Mouse (Mus musculus) liver, embryonic 14.5 days (tissue): Measurements from ENCODE around the gene BC049715. TPM values are rescaled to one million over a fixed set of nuclear protein-coding genes. Genes with fewer than 3 reads are reported as not detected.

Source experiments
- ATAC-seq: fragments of 200-750 bp; cut with Nextera tagmentation; 2 replicates; pipeline ENCODE4 v1.8.0; 2017; ENCODE audit warnings: moderate number of reproducible peaks, mild to moderate bottlenecking, moderate library complexity; ENCODE audit not compliant: insufficient read depth
- DNase-seq, 3 experiments: peaks; one replicate each; pipeline ENCODE4 v3.0.0-alpha.2; 2012 to 2013; ENCODE audit warnings: low read depth in 3 of 3, low spot score in 3 of 3
- H3K27ac ChIP-seq: fragments of 300-500 bp; sonication (generic); 2 replicates; pipeline ENCODE4 v1.5.1; 2014; ENCODE audit warnings: moderate library complexity, mild to moderate bottlenecking, control low read depth, inconsistent platforms
- H3K27me3 ChIP-seq: fragments of 300-500 bp; sonication (generic); 2 replicates; pipeline ENCODE4 v1.6.1; 2014; ENCODE audit warnings: mild to moderate bottlenecking, low read length, moderate library complexity; ENCODE audit not compliant: control insufficient read depth, insufficient read depth
- H3K36me3 ChIP-seq: fragments of 300-500 bp; sonication (generic); replicated peaks from 2 replicates; pipeline ENCODE4 v1.6.1; 2014; ENCODE audit warnings: low read depth; ENCODE audit not compliant: control insufficient read depth, insufficient read depth
- H3K4me1 ChIP-seq, 2 experiments: fragments of 200-500 bp in 1 of 2; fragments of 300-500 bp in 1 of 2; sonication (generic) in 1 of 2; replicated peaks; 2 replicates each; pipeline ENCODE4 v1.6.1; 2012 to 2014; ENCODE audit warnings: antibody characterized with exemption in 1 of 2, inconsistent platforms in 1 of 2, low read length in 1 of 2; ENCODE audit not compliant: control insufficient read depth in 2 of 2, insufficient read depth in 2 of 2
- H3K4me2 ChIP-seq: fragments of 300-500 bp; sonication (generic); 2 replicates; pipeline ENCODE4 v1.6.1; 2014; ENCODE audit warnings: low read depth, mild to moderate bottlenecking, control low read depth, moderate library complexity
- H3K4me3 ChIP-seq, 2 experiments: fragments of 200-500 bp in 1 of 2; fragments of 300-500 bp in 1 of 2; sonication (generic) in 1 of 2; 2 replicates each; pipeline ENCODE4 v1.5.1; 2012 to 2014; ENCODE audit warnings: low read depth in 2 of 2, low read length in 2 of 2, mild to moderate bottlenecking in 2 of 2, control low read depth in 1 of 2, inconsistent platforms in 1 of 2, moderate library complexity in 1 of 2; ENCODE audit not compliant: insufficient read depth in 1 of 2
- H3K9ac ChIP-seq: fragments of 300-500 bp; sonication (generic); replicated peaks from 2 replicates; pipeline ENCODE4 v1.6.1; 2014; ENCODE audit warnings: mild to moderate bottlenecking, control low read depth, moderate library complexity
- H3K9me3 ChIP-seq: fragments of 300-500 bp; sonication (generic); 2 replicates; pipeline ENCODE4 v1.6.1; 2016; ENCODE audit warnings: low read length, mixed read lengths; ENCODE audit not compliant: control insufficient read depth
- CTCF ChIP-seq: IDR thresholded peaks from 2 replicates; pipeline ENCODE4 v1.5.1; 2016; ENCODE audit warnings: antibody characterized with exemption, low read depth, control low read depth
- EP300 ChIP-seq: IDR thresholded peaks from 2 replicates; pipeline ENCODE4 v1.6.1; 2016; ENCODE audit warnings: antibody characterized with exemption, low read depth
- WGBS: fragments of 180-500 bp; shearing (Covaris S2); extraction: QIAGEN DNeasy Blood & Tissue Kit; methylation state at CpG from one replicate; pipeline ENCODE4 v1.1.7; 2014; ENCODE audit not compliant: insufficient replicate concordance; 5-methylcytosine and 5-hydroxymethylcytosine counted together
- microRNA-seq: library from miRNA; unstranded; fragments of <30 nt; microRNA quantifications from one replicate; pipeline ENCODE4, GENCODE M21; 2016
- polyA plus RNA-seq, 2 experiments: library from polyadenylated mRNA; depleted of rRNA in 1 of 2; stranded (reverse) in 1 of 2; unstranded in 1 of 2; fragments of >200 nt; fragmentation: Nextera tagmentation in 1 of 2; extraction: Ambion mirVana in 1 of 2; gene quantifications; 2 replicates each; pipeline versions ENCODE4 v1.2.1 to v1.2.3; 2012 to 2014

The BC049715 gene
- polyA plus RNA-seq, 2 experiments, result 0.71 to 0.73 TPM

- H3K27me3 ChIP-seq, result no peaks in the 10 kb centered on the region
- H3K9me3 ChIP-seq, result no peaks in the 10 kb centered on the region
- H3K36me3 ChIP-seq, result no peaks in the 10 kb centered on the region
- H3K4me2 ChIP-seq, result no peak overlapping the region
- H3K27ac ChIP-seq, result no peak overlapping the region
- TF ChIP-seq CTCF (no peak), EP300 (no peak)
- peaks cover 0 to 7% of the 10 kb centered on the region in 2 experiments; a peak in 2 of 4 replicates for H3K4me1 ChIP-seq
- no peak for ATAC-seq
- H3K9ac ChIP-seq, result no peak overlapping the region
- H3K4me3 ChIP-seq, result no peak overlapping the region
- no peak for DNase-seq
- 71% methylated on average over 6 of the region's 6 CpGs for whole genome bisulfite sequencing
Observed at GRCm38 (mm10) chr6:136889554-136889953, 62.1 kb downstream of the BC049715 start.

Small RNAs within 50 kb of the gene (microRNA-seq; reads per million reads assigned to microRNA genes)
- not detected for gene Gm44364

Other genes starting within 250 kb of the BC049715 start
- 2.5 and 3.9 TPM in 2 replicates for gene Plbd1, start 165.7 kb upstream of the BC049715 start, polyA plus RNA-seq (2012; rRNA removed)
- gene Plbd1, start 165.7 kb upstream of the BC049715 start, polyA plus RNA-seq (2014; fragmentation: Nextera tagmentation; extraction: Ambion mirVana), result 5.9 and 7.6 TPM in 2 replicates
- gene Gucy2c, start 45.9 kb upstream of the BC049715 start, polyA plus RNA-seq (2012; rRNA removed), result 0.08 and 0.11 TPM in 2 replicates
- gene Gucy2c, start 45.9 kb upstream of the BC049715 start, polyA plus RNA-seq (2014; fragmentation: Nextera tagmentation; extraction: Ambion mirVana), result 0.06 and 0.10 TPM in 2 replicates
- 2.4 and 3.2 TPM in 2 replicates for gene Hist4h4, start 23.2 kb upstream of the BC049715 start, polyA plus RNA-seq (2012; rRNA removed)
- gene Hist4h4, start 23.2 kb upstream of the BC049715 start, polyA plus RNA-seq (2014; fragmentation: Nextera tagmentation; extraction: Ambion mirVana), result 1.6 and 1.8 TPM in 2 replicates
- 62.4 and 112 TPM in 2 replicates for gene H2afj, start 19.4 kb upstream of the BC049715 start, polyA plus RNA-seq (2012; rRNA removed)
- 130 and 133 TPM in 2 replicates for gene H2afj, start 19.4 kb upstream of the BC049715 start, polyA plus RNA-seq (2014; fragmentation: Nextera tagmentation; extraction: Ambion mirVana)
- 27.1 and 37.6 TPM in 2 replicates for gene Wbp11, start 607 bp downstream of the BC049715 start, polyA plus RNA-seq (2012; rRNA removed)
- 51.3 and 59.3 TPM in 2 replicates for gene Wbp11, start 607 bp downstream of the BC049715 start, polyA plus RNA-seq (2014; fragmentation: Nextera tagmentation; extraction: Ambion mirVana)
- gene Smco3, start 7.8 kb downstream of the BC049715 start, polyA plus RNA-seq (2012; rRNA removed), result 0.11 and 0.18 TPM in 2 replicates
- gene Smco3, start 7.8 kb downstream of the BC049715 start, polyA plus RNA-seq (2014; fragmentation: Nextera tagmentation; extraction: Ambion mirVana), result 0.15 TPM in 1 of 2 replicates, not detected in the other
- 17.8 and 23.3 TPM in 2 replicates for gene Art4, start 30.1 kb downstream of the BC049715 start, polyA plus RNA-seq (2012; rRNA removed)
- 20.3 and 22.6 TPM in 2 replicates for gene Art4, start 30.1 kb downstream of the BC049715 start, polyA plus RNA-seq (2014; fragmentation: Nextera tagmentation; extraction: Ambion mirVana)
- 0.88 and 1.6 TPM in 2 replicates for gene Mgp, start 48.2 kb downstream of the BC049715 start, polyA plus RNA-seq (2012; rRNA removed)
- gene Mgp, start 48.2 kb downstream of the BC049715 start, polyA plus RNA-seq (2014; fragmentation: Nextera tagmentation; extraction: Ambion mirVana), result 0.96 and 1.2 TPM in 2 replicates
- gene Erp27, start 94.6 kb downstream of the BC049715 start, polyA plus RNA-seq (2012; rRNA removed), result 0.06 and 0.08 TPM in 2 replicates
- 0.09 TPM in 1 of 2 replicates, not detected in the other for gene Erp27, start 94.6 kb downstream of the BC049715 start, polyA plus RNA-seq (2014; fragmentation: Nextera tagmentation; extraction: Ambion mirVana)
- gene Pde6h, start 96.2 kb downstream of the BC049715 start, polyA plus RNA-seq (2012; rRNA removed), result 0.01 TPM in 1 of 2 replicates, not detected in the other
- not detected in 2 replicates for gene Pde6h, start 96.2 kb downstream of the BC049715 start, polyA plus RNA-seq (2014; fragmentation: Nextera tagmentation; extraction: Ambion mirVana)
- gene Arhgdib, start 114.3 kb downstream of the BC049715 start, polyA plus RNA-seq (2012; rRNA removed), result 79.4 and 84.5 TPM in 2 replicates
- 108 and 122 TPM in 2 replicates for gene Arhgdib, start 114.3 kb downstream of the BC049715 start, polyA plus RNA-seq (2014; fragmentation: Nextera tagmentation; extraction: Ambion mirVana)